Mouse (Mus musculus) embryonic fibroblast, embryonic 13.5 days (primary cell): Measurements from ENCODE around the gene Lzts2.

Source experiments
- CTCF ChIP-seq: IDR thresholded peaks from 2 replicates; pipeline ENCODE4 v1.5.1; 2011; ENCODE audit warnings: mild to moderate bottlenecking, control low read depth, low read length, moderate library complexity, borderline replicate concordance; ENCODE audit not compliant: insufficient read depth
- POLR2A ChIP-seq: IDR thresholded peaks from 2 replicates; pipeline ENCODE4 v1.6.1; 2011; ENCODE audit warnings: low read depth, mild to moderate bottlenecking, control low read depth, low read length, moderate library complexity

DNA sequence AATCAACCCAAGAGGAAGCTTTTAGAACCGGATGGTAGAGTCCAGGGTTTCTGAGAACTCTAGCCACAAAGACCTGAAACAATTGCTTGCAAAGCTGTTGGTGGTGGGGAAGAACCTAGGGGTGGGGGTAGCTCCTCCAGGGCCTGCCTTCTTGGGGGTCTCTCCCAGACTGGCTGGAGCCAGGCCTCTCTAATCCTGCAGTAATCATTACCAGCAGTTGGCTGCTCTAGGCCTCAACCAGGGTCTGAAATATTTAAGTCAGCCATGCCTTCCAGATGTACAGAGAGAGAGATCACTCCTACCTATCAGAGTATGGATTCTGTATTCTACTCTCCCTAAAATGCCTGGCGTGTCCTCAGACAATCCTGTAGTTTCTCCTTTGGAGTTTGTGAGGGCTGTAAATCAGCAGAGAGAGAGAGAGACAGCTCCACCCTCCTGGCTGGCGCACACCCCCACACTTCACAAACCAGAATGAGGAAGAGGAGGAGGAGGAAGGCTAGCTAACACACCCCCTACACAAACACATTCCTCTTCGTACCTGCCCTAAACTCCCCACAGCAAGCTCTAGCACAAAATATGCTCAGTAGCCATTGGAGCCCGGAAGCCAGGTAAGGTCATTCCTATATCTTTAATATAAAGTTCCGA lies 511 bp upstream of the Lzts2 start:
- TF ChIP-seq POLR2A = no peak
- TF ChIP-seq CTCF = no peak
